Mouse (Mus musculus) lung, adult 2 months (tissue): ENCODE results near the gene Gm44511.

Experiments used
- CTCF ChIP-seq: fragments of 200-500 bp; IDR thresholded peaks from 2 replicates; pipeline ENCODE4 v1.5.1; 2011; ENCODE audit warnings: mild to moderate bottlenecking, low read length, control low read depth; ENCODE audit not compliant: insufficient read depth
- POLR2A ChIP-seq: fragments of 200-500 bp; IDR thresholded peaks from 2 replicates; pipeline ENCODE4 v1.6.1; 2011; ENCODE audit warnings: low read depth, mild to moderate bottlenecking, control low read depth, low read length, borderline replicate concordance; ENCODE audit errors: extremely low read depth

GRCm38 (mm10) chr6:128835571-128835970 is 9.5 kb upstream of the Gm44511 start:
- TF ChIP-seq CTCF, result no peak
- TF ChIP-seq POLR2A, result no peak
